Mouse (Mus musculus) spleen, postnatal 4 days (tissue): ENCODE results near the gene Cks1b.

Experiments used
- DNase-seq, 2 experiments: peaks; one replicate each; pipeline ENCODE4 v3.0.0; 2022; ENCODE audit warnings: low spot score in 2 of 2

Gene Cks1b

DNA sequence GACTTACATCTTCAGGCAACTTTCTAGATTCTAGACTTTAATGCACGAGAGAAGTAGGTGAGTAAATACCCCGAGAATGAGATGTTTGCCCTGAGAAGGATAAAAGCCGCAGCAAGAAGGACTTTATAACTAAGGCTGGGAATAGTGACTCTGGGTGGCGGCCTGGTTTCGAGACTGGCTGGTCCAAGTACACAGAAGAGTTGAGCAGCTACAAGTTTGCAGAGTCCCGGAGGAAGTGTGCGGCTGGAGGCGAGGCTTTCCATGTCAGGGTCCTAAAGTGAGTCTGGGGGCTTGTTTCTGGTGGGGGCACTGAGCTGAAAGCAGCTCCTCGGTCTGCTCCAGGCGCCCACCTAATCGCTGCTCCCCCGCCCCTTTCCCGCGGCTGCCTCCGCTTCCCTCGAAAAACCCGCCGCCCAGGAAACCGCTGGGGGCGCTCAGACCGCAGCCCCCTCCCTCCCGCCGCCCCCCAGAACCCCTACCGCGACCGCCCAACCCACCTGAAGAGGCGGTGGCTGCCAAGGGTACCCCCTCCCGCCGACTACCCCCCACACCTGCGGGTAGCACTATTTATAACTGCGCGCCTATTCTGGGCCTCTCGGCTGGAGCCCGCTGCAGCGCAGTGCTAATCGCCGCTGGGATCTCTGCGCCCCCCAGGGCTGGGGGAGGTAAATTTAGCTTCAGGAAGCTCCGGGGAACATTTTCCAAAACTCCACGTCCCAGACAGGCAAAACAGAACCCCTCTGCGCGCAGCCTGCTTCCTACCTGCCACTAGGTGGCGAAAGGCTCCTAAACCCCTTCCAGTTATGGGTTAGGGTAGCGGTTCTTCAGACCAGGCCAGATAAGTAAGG, 22.2 kb downstream of the Cks1b start:
- DNase-seq, result peak in 1 of 2 experiments; percentile 61

DNA sequence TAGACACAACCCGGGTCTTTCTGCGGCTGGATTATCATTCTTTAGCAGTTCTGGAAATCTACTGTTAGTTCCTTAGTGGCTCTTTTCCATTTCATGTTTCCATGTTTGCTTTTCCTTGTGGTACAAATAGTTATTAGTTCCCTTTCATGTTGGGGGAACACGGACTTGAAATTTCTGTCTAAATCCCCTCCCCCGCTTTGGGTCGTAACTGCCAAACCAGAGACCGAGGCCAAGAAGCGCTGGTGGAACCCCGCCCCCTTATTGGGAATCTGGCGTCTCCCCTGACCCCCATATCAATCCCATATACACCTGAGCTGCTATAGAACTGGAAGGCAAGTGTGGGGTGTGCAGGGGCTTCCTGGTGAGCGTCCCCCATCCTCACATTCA, 22.8 kb downstream of the Cks1b start:
- no peak for DNase-seq

DNA sequence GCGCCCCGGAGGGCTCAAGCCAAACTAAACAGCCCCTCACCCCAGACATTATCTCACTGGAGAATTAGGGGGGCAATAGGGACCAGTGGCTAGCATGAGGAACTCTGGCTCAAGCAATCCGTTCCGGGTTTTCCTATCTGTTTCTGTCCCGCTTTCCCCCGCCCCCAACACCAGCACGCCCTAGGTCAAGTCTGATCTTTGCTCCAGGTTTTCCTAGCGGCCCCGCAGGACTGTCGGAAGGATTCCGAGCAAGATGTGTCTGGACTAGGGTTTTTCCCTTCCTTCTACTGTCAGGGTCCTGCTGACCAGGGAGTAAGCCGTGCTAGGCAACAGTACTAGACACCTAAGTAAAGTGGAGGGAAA, 23.3 kb downstream of the Cks1b start:
- DNase-seq, result peak; percentile 75 to 81

DNA sequence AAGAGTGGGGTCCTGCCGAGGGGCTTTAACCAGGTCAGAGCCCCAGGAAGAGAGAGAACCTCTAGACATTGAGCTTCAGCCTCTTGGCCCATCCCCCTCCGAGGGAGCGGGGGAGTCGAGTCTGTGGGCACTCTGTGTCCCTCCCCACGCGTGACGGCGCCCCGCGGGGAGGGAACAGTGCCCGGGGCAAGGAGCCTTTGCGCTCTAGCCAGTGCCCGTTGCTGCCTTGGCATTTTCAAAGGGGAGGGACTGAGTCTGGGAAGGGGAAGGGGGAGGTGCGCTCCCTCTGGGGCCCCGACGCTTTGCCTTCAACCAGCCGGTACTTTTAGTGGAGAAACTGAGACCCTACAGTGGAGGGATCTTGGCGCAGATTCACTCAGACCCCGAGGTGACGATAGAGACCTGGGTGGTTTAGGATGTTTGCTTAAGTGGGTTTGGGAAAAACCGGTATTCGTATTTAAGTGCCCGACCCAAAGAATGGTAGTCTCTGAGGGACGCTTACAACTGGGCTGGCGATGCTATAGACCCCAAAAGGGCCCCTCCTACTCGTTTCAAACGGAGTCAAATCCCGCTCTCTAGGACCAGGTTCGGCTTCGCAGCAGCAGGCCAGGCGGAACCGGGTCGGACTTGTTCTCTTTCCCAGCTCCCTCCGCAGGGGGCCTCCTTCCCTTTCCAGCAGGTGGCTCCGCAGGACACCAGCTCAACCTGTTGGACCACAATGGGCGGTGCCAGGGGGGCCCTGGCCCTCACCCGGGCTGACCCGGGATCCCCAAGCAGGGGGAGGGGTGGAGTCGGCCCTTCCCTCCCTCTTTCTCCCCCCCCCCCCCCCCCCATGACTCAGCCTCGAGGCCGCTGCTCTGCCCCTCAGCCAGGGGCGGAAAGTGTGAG, 23.9 kb downstream of the Cks1b start, which contains the start of gene Zbtb7b:
TSS of gene Zbtb7b (minus strand) at position 771 of the 888 bp plus-strand sequence.
- DNase-seq, result peak; percentile 65 to 84

GRCm38 (mm10) chr3:89393605-89394004, 24.6 kb downstream of the Cks1b start:
- DNase-seq, result peak; percentile 95 to 96

DNA sequence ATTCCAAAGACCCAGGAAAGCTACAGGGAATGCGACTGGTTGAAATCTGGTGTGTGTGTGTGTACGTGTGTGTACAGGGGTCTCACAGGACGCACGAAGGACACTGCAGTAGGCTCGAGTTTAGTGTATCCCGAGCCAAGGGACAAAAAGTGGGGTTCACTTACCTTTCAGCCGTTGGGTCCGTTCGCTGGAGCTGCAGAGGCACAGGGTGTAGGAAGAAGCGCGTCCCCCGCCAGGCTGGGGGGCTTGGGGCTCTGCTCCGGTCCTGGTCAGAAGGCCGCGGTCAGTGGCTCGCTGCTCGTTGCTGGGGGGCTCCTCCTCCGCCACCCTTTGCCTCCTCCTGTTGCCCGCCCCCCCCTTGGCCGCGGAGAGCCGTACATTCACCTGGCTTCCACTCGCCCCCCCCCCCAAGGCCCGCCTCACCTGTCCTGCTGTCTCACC, 25.3 kb downstream of the Cks1b start:
- DNase-seq, result peak; percentile 33 to 74

GRCm38 (mm10) chr3:89391663-89392511, 26.3 kb downstream of the Cks1b start:
- peak in 1 of 2 experiments; percentile 70 for DNase-seq

GRCm38 (mm10) chr3:89390699-89391662, 27.2 kb downstream of the Cks1b start:
- DNase-seq, result peak; percentile 54 to 76

GRCm38 (mm10) chr3:89390111-89390515, 28.1 kb downstream of the Cks1b start:
- DNase-seq, result peak in 1 of 2 experiments; percentile 71

DNA sequence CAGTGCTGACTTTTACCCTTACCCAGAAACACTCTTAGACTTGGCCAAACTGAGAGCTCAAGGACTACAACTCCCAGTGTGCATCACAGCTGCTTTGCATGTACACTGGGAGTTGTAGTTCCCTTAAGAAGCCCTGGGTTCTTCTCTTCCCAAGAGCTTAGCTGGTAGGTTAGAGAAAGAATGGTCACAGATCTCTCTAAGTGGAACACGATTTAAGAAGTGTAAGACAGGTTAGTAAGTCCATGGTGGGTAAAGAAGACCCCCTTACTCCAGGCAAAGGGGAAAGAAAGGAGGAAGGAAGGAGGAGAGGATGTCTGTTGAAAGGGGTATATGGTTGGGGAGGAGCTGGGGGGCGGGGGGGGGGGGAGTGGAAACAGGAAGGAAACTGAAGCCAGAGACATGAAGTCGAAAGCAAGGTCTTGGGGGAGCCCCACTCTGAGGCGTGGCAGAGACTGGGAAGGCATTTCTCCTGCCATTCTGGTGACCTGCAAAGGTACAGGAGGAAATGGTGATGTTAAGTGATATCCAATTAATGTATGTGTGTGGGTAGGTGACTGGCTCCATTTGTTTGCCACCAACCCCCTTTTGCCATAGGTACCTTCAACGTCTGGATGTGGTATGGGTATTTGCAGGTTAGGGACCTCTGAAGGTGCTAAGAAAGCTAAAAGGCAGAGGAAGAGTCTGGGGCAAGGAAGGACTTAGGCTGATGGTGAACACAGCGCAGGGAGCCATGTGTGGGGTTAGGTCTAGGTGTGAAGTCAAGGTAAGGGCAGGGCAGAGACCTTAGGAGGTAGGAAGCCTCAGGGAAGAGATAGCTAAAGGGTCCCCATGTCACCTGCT, 29.1 kb downstream of the Cks1b start:
- peak in 1 of 2 experiments; percentile 44 for DNase-seq

DNA sequence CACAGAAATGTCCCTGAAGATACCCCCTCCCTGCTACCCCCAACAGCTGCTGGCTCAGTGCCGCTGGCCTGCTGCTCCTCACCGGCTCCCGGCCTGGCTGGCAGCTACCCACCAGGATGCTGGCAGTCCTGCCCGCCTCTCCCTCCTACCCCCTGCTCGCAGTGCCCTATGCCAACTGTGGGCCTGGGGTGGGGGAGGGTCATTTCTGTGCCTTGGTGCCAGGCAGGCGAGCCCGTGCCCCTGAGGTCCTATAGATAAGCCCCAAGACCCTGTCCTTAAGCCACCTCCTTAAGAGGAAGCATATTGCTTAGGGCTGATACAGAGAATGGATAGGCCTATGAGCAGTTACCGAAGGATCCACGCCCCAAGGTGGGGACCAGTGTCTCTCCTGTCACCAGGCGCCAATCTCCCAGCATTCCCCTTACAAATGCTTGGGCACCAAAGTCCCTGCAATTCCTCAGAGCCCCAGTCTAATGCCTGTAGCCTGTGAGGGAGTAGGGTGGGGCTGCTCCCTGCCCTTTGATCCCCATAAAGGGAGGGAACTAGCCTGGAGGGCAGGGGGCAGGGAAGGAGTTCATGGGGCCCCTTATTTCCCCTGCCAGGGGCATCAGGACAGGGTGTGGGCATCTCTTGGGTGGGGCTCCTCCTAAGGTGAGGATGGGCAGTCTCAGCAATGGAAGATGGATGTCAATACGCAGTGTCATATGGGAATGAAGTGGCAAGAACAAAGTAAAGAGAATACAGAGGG, 29.9 kb downstream of the Cks1b start:
- peak in 1 of 2 experiments; percentile 69 for DNase-seq

DNA sequence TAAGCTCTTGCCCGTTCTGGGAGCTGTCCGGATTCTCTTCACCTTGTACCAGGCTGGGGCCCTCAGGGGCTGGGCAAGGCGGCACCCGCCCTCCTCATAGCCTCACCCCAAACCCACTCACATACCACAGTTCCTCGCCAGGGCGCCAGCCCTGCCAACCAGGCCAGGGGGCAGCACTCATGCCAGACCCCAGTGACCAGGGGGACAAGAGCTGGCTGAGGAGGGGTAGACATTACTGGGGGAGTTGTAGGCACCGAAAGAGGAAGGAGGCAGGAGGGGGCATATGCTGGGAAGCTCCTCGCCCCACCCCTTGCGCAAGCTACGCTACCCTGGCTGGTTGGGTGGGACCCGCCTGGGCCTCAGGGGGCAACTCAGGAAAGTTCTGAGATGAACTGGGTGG, 30.6 kb downstream of the Cks1b start:
- peak; percentile 34 to 70 for DNase-seq

DNA sequence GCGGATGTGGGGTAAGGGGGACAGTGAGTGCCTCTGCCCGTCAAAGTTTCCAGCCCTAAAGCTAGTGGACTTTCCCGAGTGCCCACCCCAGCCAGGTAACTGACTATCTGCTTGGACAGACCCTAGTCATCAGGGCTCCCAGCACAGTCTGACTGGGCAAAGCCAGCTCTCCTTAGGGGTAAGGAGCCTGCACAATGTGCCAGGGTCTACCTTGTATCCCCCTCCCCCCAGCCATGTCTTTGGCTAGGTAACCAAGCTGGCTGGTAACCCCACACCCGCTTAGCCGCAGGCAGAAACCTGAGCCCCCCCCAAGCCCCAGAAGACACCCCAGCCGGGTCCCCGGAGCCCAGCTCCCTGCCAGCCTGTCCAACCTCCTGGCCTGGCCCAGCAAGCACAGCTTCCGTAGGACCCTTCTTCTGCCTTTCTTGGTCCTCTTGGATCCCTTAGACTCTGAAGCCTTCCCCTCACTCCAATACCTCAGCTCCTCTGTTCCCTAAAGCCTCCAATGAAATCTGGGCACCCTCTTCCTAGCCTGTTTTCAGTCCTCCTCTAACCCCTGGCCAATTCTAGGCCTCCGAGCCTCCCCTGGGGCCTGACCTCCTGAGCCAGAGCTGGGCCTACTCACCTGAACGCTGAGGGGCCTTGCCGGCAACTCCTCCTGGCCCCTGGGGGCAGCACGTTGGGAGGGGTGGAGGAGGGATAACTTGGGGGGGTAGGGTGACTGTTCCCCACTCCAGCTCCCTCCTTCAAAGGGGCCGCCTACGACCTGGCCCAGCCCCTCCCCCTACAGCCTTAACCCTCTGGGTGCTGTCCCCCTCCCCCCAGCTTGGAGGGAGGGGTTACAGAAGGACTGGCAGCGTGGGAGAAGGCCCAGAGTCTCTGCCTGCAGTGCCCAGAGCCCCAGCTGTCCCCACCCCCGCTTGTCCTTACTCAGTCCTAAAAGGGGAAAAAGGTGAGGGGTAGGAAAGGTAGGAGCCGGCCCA, 31.5 kb downstream of the Cks1b start:
- peak; percentile 30 to 67 for DNase-seq

DNA sequence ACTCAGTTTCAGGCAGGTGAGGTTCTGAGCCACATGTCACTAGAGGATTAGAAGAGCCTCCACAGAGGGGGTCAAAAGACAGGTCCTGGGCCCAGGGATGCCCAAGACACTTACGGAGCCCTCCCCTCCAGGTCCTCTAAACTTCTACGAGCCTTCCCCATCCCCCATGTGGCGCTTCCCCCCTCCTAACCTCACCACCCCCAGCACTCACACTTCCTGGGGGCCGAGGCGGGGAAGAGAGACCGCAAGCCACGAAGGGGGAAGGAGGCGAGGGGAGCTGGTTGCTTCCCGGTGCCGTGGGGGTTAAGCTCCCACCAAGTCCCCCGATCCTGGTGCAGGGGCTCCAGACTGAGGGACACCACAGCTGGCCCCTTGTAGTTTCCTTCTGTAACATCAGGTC, 32.7 kb downstream of the Cks1b start:
- DNase-seq, result peak in 1 of 2 experiments; percentile 34

- no peak for DNase-seq
These were observed 33.7 kb downstream of the Cks1b start for GRCm38 (mm10) chr3:89384331-89385076.

GRCm38 (mm10) chr3:89383651-89384255, 34.4 kb downstream of the Cks1b start:
- no peak for DNase-seq
